Mouse (Mus musculus) frontal cortex, postnatal 36 days (tissue): Measurements from ENCODE around the gene Gm20390.
A peak's percentile ranks its signal among the peaks of the same experiment; 100 is the strongest.
"Not testable (repeated sequence)": the region's sequence is repeated elsewhere in the genome, so short reads cannot be mapped to it uniquely, and the experiment has no call there.

Source experiments
- DNase-seq, 2 experiments: peaks; one replicate each; pipeline ENCODE4 v3.0.0; 2022; ENCODE audit warnings: low spot score in 2 of 2

The Gm20390 gene

DNA sequence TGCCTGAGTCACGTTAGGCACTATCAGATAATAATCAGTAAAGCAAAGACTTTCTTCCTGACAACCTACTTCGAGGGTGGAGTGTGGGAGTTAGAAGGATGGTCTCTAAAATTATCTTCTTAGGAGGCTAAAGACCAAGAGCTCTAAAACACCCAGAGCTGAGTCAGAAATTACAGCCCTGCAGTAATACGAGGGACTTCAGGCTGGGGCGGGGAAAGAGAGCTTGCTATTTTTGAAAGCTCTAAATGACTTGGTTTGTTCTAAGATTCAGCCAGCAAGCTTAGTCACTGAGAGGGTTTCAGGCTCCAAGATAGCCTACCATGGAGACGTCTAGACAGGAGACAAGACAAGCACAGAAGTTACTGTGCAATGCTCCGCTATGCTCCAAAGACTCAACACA lies 2.7 kb downstream of the Gm20390 start:
- DNase-seq = peak in 1 of 2 experiments; percentile 28

DNA sequence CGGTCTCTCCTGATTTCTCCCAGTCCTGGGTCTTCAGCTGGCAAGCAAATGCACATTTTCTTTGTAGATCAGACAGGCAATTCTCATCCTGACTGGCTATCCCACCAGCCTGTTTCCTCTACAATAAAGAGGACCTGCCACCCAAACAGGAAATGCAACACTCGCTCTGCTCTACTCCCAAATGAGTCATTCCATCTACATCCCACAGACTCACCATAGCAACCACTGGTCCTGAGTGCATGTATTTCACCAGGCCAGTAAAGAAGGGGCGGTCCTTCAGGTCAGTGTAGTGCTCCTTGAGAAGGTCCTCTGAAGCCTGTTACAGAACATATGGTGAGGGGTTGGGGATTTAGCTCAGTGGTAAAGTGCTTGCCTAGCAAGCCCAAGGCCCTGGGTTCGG lies 5.1 kb downstream of the Gm20390 start:
- no peak for DNase-seq

DNA sequence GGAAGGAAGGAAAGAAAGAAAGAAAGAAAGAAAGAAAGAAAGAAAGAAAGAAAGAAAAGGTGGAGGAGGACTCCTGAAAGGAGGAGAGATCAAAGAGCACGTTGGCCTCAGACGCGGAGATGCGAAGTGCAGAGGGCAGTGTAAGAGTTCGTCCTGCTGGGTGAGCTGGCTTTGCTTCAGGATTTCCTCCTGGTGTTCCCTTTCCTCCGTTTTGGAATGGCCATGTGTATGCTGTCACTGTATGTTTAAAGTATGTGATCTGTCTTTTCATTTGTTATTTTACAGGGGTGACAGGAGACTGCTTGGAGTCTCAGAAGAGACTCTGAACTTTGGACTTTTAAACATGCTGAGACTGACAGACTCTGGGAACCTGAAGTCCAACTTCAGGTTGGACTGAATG lies 6.6 kb downstream of the Gm20390 start:
- no peak for DNase-seq

DNA sequence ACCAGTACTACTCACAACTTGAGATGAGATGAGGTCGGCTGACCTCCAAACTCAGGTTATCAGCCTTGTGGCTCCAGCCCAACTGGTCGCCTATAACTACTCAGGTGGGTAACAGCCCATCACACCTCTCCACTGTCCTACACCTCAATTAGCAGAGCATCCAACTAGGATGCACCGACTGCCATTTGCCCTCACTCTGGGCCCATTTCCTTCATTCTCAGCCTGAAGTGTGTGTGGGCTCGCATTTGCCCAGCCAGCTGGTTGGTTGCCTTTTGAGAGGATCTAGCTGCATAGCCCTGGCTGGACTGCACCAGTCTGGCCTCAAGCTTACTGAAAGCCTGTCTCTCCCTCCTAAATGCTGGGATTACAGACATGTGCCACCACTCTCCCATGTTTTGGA lies 10.3 kb downstream of the Gm20390 start:
- DNase-seq = no peak

DNA sequence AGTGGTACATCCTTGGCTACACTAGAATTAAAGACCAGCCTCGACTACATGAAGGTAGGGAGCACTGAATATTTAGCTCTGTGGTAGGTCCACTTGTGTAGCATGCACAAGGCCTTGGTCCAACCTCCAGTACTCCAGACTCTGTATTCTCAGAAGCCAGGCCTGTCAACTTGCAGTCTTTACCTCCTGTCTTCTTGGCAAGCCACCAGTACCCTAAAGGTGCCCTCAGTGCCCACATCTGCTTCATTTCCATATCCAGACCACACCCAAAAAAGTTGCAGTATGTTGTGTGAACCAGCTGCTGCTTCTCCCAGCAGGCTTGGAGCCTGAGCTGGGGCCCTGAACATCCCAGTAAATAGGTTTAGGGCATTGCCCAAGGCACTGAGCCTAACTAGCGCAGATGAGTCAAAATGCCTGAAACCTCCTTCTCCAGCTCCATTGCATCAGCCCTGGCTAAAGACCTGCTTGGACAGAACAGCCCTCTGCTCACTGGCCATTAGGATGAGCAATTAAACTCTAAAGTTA lies 11.0 kb downstream of the Gm20390 start:
- DNase-seq = no peak

DNA sequence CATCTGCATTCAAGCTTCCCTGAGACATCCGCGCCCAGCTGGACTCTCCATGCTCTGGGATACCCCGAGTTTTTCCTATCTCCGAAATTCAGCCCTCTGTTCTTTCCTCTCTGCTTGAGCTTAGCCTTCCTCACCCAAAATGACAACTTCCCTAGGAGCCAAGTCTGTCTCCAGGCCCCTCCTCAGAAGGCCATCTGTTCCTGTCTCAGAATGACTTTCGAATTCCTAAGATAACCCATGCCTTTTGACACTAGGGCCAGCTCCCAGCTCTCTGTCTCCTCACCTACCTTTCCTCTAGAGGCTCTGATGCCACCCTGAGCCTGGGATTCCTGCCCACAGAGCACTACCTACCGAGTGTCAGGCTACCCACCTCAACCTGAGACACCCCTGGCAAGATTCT lies 11.9 kb downstream of the Gm20390 start, which contains the start of gene Nme2:
Nme2 (minus strand) TSS at position 101 of the 400 bp plus-strand sequence.
- DNase-seq = no peak

DNA sequence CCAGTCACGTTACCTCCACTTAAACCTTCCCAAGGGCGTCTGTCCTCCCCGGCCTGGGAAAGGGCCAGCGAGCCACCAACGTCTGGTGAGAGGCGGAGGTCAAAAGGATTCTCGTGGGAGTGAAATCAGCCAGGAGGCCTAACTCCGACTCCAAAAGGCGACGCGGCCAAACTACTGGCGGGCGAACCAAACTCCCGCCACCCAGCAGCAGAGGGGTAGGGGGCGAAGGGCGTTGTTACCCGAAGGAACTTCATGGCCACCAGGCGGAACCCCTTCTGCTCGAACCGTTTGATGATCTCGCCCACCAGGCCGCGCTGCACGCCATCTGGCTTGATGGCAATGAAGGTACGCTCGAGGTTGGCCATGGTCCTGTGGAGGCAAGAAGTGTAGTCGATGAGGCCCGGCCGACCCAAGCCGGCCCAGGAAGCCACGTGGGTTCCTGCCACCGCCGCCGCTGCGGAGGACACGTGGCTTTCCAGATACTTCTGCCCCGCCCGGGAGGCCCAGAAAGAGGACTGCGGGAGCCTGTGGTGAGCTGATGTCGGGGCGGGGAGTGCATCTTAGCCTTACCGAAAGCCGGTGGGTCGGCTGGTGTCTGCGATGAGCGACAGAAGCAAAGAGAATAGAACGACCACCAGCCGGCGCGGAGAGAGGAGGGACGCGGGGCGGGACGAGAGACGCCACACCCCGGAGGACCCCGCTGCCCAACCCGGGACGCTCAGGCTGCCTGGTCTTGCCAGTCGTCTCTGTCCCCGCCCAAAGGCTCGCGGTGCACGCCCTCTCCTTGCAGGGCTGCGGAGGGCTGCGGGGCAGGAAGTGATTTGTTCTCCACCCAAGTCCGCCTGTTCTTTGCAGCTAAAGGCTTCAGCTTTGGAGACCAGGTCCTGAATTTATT lies 12.6 kb downstream of the Gm20390 start:
- peak; percentile 86 to 87 for DNase-seq

DNA sequence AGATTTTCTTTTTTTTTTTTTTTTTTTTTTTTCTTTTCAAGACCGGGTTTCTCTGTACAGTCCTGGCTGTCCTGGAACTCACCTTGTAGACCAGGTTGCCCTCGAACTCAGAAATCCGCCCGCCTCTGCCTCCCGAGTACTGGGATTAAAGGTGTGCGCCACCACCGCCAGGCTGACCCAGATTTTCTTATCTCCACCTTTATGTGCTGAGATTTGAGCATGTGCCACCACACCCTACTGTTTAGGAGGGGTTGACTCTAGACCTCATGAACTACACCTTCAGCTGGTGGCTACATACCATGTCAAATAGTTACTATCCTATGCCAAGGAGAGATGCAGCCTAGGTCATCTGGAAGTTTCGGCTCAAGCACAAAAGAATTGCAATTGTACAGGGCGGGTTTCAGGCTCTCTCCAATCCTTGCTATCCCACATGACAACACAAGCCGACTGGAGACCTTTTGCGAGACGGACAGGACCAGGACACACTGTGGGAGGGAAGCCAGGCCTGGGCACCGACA lies 13.3 kb downstream of the Gm20390 start:
- no peak for DNase-seq

DNA sequence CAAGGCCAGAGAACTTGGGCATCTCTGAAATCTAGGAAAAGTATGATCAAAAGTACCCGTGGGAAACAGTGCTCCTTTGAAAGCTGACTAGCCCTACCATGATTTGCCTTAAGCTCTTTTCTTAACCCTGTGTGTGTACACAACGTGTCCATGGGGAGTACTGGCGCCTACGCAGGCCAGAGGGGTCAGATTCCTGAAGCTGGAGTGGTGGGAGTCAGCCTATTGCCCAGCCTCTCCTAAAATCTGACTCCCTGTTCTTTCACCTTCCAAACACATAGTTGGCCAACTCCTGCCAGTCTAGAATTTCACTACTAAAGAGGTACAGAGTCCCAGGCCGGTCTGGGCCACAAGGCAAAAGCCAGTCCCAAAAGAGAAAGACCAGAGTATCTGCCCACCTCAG lies 15.7 kb downstream of the Gm20390 start:
- no peak for DNase-seq

DNA sequence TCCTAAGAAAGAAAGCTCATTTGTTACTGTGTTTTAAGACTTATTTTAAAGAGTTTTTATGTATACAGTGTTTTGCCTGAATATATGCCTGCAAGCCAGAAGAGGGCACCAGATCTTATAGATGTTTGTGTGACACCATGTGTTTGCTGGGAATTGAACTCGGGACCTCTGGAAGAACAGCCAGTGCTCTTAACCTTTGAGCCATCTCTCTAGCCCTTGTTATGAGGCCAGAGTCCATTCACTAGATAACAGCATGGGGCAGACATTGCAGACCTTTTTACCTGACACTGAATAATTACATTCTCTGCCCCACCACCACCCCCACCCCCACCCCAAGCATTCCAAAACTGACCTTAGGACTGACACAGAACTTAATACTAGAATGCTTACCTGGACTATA lies 18.0 kb downstream of the Gm20390 start:
- no peak for DNase-seq

DNA sequence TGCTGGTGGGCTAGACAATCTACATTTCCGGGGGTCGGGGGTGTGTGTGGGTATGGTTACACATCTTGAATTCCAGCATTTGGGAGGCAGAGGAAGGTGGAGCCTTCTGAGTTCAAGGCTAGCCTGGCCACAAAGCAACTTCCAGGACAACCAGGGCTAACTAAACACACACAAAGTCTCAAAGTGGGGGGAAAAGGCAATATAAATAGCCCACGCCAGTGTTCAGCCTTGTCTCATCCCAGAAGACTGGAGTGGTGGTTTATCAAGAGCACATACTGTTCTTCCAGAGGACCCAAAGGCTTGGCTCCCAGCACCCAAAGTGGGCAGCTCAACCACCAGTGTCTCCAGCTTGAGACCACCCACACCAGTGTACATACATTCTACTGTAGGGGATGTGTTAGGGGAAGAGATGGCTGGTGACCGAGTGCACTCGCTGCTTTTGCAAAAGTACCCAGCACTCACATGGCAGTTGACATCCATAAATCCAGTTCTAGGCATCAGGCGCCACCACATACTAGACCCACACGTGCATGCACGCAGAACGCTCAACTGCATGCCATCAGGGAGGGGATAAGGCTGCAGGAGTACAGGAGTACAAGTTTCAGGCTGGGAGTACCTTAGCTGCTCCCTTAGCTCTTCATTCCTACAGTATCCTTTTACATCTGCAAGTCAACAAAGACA lies 19.1 kb downstream of the Gm20390 start:
- DNase-seq = no peak

DNA sequence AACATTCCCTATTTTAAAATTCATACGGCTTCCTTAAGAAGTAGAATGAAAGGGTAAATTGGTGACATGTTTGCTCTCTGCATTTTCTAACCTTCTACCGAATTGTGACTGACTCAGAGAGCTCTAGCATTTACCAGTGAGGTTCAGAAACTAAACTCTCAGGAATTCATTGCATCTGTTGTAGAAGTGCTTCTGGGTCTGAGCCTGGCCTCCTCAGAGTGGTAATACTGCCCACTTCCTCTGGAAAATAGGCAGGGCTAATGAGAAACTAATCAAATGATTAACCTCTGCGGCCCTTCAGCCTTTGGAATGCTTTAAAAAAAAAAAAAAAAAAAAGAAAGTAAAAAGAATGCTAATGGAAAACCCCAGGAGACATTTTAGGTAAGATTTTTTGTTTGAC lies 23.1 kb downstream of the Gm20390 start:
- no peak for DNase-seq

DNA sequence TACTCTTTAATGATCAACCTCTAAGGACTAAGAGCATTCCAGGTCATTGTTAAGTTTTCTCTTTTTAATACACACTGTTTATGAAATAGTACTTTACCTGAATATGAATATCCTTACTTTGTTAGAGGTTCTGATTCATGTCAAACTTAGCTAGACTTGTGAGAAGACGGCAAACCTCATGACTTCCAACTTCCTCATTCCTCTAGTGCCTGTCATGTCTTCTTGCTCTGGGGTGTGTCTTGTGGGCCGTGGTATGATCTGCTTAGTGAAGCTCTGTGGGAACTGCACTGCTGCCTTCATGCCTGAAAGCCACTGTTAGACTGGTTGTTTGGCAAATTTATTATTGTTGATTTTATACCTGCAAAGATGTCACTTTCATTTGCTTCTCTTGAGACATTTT lies 27.2 kb downstream of the Gm20390 start:
- no peak for DNase-seq

DNA sequence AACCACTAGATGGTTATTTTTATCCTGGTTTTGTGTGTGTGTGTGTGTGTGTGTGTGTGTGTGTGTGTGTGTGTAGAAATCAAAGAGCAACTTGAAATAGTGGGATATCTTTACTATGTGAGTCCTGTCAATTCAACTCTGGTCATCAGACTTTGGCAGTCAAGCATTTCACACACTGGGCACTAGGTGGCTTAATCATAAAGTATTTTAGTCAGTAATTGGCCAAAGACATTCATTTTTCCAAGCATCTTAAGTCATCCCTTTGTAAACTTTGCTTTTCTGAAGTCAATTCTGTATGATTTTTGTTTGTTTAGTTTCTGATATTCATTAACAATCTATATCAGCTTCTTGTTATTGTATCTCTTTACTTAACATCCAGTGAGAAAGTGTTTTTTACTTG lies 39.0 kb downstream of the Gm20390 start:
- no peak for DNase-seq

DNA sequence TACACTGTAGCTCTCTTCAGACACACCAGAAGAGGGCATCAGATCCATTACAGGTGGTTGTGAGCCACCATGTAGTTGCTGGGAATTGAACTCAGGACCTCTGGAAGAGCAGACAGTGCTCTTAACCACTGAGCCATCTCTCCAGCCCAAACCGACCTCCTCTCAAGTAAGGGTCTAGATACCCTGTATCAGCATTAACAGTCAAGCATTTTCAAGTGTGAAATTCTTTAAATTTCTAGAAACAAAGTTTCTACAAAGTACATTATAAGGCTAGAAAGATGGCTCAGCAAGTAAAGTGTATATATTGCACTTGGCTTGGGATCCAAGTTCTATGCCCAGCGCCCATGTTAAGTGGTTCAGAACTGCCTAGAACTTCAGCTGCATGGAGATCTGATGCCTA lies 53.1 kb downstream of the Gm20390 start:
- DNase-seq = not testable (repeated sequence)

DNA sequence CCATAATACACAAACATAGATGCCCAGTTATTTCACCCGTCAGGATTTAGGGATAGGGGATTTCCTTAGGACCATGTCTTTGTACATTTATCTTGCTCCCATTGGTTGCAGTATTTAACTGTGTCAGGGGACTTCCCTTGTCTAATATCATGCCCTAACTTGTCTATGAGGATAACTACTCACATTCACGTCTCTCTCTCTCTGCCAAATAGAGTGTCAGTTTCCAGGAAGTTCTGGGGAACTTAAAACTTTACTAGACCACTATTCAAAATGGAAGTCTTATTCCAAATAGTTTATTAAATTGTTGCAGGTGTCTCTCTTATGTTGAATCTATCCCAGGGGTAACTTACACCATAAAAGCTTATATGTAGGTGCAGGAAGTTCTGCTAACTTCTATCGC lies 56.5 kb downstream of the Gm20390 start:
- DNase-seq = no peak

DNA sequence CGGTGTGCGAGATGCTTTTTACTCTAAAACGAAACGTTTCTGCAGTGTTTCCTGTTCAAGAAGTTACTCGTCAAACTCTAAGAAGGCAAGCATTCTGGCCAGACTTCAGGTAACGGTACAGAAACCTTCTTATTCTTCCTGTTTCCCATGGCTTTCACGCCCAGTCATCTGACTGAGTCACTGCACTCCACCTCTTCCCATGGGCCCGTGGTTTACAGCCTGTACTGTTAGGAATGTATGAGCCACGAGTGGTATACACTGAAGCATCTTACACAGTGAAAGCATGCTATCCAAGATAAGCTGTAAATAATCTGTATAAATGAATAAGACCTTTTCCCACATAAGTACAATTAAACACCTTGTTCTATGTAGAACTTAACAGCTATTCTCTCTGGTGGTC lies 59.3 kb downstream of the Gm20390 start:
- no peak for DNase-seq

DNA sequence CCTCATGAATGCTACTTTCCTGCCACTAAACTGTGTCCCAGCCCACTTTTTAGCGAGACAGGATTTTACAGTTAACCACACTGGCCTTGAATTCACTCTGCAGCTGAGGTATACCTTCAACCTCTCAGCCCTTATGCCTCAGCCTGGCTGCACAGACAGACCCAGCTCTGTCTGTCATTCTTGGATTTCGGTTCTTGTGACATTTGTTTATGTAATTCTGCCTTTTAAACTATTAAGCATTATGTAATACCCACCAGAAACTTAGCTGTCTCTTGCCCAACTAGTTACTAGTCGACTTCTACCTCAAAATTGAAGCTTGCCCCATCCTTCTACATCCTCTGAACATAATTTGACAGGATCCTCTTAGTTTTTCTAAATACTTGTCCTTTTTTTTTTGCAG lies 60.3 kb downstream of the Gm20390 start:
- DNase-seq = no peak

DNA sequence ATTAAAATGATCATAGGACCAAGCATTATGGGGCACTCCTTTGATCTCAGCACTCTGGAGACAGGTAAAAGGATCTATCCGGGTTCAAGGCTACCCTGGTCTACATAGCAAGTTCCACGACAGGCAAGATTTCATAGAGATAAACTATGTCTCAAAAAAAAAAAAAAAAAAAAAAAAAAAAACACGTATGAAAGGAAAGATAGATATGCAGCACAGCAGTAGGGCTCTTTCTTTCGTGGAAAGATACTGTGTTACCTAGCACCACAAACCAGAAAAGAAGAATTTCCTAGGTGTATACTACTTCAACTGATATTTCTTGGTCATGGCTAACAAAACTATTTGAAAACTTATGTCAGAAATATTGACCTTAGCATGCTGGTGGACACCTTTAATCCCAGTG lies 61.3 kb downstream of the Gm20390 start:
- no peak for DNase-seq
